Mouse (Mus musculus) heart, adult 18-20 months (tissue): ENCODE results near the gene 4933427I04Rik. TPM values are rescaled to one million over a fixed set of nuclear protein-coding genes. Genes with fewer than 3 reads are reported as not detected.

Experiments
- total RNA-seq, 2 experiments: library from RNA; stranded (reverse); gene quantifications; 2 replicates each; pipeline ENCODE4 v1.2.3; 2021

The 4933427I04Rik gene
- total RNA-seq, 2 experiments from 2014 or later = not detected

Other genes starting within 250 kb of the 4933427I04Rik start
- 100 to 1,000 TPM; 224 to 229 TPM for gene Macf1, start 175.3 kb upstream of the 4933427I04Rik start, total RNA-seq
- gene Ndufs5, start 141.5 kb upstream of the 4933427I04Rik start, total RNA-seq = 100 to 1,000 TPM; 457 to 469 TPM
- gene Akirin1, start 109.3 kb upstream of the 4933427I04Rik start, total RNA-seq = 10 to 100 TPM; 24.1 to 25.3 TPM
- not detected for gene Rhbdl2, start 71.8 kb upstream of the 4933427I04Rik start, total RNA-seq
- 10 to 100 TPM; 24.6 to 26.3 TPM for gene Mycbp, start 45.2 kb downstream of the 4933427I04Rik start, total RNA-seq
- gene Rragc, start 57.8 kb downstream of the 4933427I04Rik start, total RNA-seq = 10 to 100 TPM; 40.4 to 40.7 TPM
- gene 4930535I16Rik, start 58.3 kb downstream of the 4933427I04Rik start, total RNA-seq = not detected